Mouse (Mus musculus) small intestine, adult 2 months (tissue): ENCODE measurements around the gene Rabepk.

Experiments used
- CTCF ChIP-seq: fragments of 200-500 bp; IDR thresholded peaks from 2 replicates; pipeline ENCODE4 v1.5.1; 2012; ENCODE audit warnings: low read depth, mild to moderate bottlenecking, control low read depth, inconsistent platforms, low read length, moderate library complexity, mixed read lengths; ENCODE audit not compliant: insufficient replicate concordance, insufficient read length; ENCODE audit errors: extremely low read depth
- POLR2A ChIP-seq: fragments of 200-500 bp; IDR thresholded peaks from 2 replicates; pipeline ENCODE4 v1.6.1; 2012; ENCODE audit warnings: low read depth, mild to moderate bottlenecking, control low read depth, inconsistent platforms, low read length, moderate library complexity

- TF ChIP-seq POLR2A (no peak), CTCF (no peak)
Measured at GRCm38 (mm10) chr2:34777237-34777868, 22.4 kb downstream of the Rabepk start.
